Mouse (Mus musculus): ENCODE measurements at regions not wholly inside any gene's neighbourhood (a gene's known extent, or its start where the extent isn't known, plus 50 kb on each side); places are given as distances from the start of the nearest gene placed in this dataset.
A peak's percentile ranks its signal among the peaks of the same experiment; 100 is the strongest.

DNA sequence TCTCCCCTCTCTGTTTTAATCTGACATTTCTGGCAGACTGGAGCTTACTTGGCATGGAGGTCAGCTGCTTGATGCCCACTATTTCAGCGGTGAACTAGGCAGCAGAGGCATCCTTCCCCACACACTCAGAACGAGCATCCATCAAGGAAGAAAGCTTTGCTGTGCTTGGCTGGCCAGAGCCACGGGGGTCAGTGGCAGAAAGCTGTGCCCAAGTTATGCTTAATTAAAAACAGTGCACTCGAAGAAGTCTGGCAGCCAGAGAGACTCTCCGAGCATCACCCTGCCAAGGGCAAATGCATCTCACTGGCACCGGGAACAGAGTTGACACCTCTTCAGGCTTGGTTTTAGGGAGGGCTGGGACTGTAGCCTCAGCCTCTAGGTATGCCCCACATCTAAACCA, 168.3 kb downstream of the Gm45692 start:
- no peak for DNase-seq (ENCODE audit: low spot score)

DNA sequence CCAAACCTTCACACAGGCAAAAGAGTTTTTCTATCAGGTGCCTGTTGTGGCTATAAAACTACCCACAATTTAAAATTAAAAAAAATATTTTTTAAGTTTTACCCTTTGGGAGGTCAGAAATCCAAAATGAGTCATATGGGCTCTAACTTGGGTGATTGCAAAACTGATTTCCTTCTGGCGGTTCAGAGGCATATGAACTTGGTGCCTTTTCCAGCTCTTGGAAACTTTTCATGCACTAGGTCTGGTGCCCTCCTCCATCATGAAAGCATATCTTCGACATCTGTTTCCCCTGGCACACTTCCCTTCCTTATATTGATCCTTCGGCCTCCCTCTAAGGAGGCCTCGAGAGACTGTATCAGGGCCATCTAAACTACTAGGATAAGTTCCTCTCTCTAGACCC, 168.8 kb downstream of the Gm45692 start:
- no peak for DNase-seq (ENCODE audit: low spot score)

- DNase-seq (ENCODE audit: low spot score) = no peak
Measured at GRCm38 (mm10) chr8:26298066-26298804, 178.9 kb downstream of the Gm45692 start.

- DNase-seq (ENCODE audit: low spot score) = no peak
Measured at GRCm38 (mm10) chr8:26300246-26300645, 180.9 kb downstream of the Gm45692 start.

DNA sequence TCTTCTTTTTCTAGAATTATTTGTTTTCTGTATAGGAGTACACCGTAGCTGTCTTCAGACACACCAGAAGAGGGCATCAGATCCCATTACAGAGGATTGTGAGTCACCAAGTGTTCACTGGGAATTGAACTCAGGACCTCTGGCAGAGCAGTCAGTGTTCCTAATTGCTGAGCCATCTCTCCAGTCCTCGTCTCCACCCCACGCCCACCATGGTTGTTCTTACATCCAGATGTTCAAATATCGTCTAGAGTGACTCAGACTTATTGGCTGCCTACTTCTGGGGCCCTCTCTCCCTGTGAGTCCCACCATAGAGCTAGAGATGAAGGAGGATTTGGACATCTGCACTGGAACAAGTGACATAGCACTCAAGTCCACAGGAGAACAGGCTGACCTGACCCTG, 182.6 kb downstream of the Gm45692 start:
- peak; percentile 11 for DNase-seq (ENCODE audit: low spot score)

DNA sequence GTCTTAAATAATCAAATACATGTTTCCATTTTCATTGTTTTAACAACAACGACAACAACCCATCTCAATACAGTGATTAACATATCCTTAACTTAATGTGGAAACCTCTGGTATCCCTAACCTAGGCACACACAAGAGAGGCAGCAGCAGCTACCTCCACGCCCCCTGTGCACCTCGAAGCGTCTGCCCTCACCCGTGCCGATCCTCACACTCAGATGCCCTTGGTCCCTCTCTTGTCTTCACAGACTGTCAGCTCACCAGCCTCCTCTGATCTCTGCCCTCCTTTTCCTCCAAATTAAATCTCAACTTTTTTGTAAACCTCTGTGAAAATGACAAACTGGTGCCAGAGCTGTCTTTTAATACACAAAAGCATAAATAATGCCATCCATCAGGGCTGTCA, 185.2 kb downstream of the Gm45692 start:
- DNase-seq (ENCODE audit: low spot score) = no peak

GRCm38 (mm10) chr8:26305061-26305879, 185.9 kb downstream of the Gm45692 start:
- no peak for DNase-seq (ENCODE audit: low spot score)

DNA sequence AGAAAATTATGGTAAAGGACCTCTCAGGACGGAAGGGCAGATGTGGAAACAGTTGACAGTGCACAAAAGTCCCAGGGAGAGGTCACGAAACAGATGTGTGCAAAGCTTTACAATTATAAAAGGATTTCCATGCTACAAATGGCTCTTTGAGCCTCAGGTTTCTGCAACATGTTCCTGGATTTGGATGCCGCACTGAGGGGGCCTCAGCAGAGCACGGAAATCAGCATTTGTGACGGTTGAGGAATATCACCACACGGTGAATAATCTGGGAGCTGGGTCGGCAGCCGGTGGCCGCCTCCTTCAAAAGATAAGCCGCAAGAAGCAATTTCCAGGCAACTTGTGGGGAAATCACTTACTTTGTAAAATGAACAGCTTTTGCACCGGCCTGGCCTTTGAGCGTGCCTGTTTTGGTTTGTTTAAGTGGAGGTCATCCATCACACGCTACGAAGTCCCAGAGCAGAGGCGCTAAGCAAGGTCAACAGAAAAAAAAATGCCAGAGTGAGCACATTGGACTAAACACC, 188.8 kb downstream of the Gm45692 start:
- DNase-seq (ENCODE audit: low spot score) = no peak

- no peak for DNase-seq (ENCODE audit: low spot score)
Measured at GRCm38 (mm10) chr8:26309764-26310163, 190.4 kb downstream of the Gm45692 start.

GRCm38 (mm10) chr8:26323606-26324350, 204.4 kb downstream of the Gm45692 start:
- no peak for DNase-seq (ENCODE audit: low spot score)

- DNase-seq (ENCODE audit: low spot score) = no peak
Measured at GRCm38 (mm10) chr8:26324606-26325005, 205.3 kb downstream of the Gm45692 start.

DNA sequence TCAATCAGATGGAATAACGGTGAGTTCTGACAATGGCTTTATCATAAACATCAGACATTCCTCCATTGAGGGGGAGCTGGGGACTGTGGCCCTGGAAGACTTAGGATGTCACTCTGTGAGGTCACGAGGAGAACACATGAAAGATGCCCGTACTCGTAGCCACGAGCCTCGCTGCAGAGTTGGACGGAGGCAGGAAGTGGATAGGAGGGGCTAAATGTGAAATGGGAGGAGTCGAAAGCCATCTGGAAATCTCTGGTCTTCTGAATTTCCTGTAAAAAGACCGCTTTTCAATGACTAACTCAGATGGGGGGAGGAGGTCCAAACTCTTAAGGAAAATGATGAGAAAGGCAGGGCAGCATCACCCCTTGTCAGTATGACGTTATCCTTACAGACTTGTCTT, 210.5 kb downstream of the Gm45692 start:
- DNase-seq (ENCODE audit: low spot score) = no peak

DNA sequence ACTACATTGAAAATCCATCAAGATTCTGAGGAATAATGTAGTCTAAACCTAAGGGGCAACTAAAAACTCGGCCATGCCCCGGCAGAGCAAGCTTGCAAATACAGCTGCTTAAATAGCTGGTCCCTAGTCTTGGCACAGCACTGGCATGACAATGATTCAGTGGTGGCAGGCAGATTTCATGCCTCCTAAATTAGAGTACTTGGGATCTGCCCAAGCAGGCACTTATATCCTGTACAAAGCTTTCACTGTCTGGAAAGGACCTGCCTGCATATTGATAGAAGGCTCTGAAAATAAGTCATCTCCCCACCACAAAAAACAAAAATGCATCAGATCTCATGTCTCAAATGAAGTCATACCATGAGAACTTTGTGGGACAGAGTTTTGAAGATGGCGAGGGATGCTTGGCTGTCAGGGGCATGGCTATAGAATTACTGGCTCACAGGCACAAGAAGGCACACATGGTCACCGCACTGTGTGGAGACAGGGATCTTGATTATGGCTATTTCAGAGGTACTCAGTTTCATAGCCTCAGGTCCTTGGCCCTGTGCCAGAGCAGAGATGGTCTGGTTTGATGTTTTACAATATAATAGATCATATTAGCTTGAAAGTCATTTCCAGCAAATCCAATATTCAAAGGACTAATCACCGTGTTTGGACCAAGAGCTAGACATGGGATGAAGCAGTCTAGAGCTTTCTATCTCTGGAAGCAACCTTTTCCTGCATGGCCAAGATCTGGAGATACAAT, 217.7 kb downstream of the Gm45692 start:
- DNase-seq (ENCODE audit: low spot score) = peak; percentile 28

DNA sequence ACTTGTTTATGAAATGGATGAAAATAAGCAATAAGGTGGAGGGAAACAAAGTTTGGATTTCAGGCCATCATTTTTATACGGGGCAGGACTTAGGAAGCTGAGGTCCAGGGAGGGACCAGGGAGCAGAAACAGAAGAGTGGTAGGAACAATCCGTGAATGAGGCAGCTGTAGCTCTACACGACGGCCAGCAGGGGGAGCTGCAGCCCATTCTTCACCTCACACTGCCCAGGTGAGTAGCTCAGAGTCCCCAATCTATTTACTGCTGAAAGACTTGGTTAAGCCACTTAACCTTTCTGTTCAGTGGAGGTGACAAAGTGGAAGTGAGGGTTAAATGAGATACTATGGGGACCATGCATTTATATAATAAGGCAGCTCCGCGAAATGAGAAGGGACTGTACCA, 225.7 kb downstream of the Gm45692 start:
- DNase-seq (ENCODE audit: low spot score) = peak; percentile 48

GRCm38 (mm10) chr8:26349231-26349630, 229.9 kb downstream of the Gm45692 start:
- DNase-seq (ENCODE audit: low spot score) = no peak

DNA sequence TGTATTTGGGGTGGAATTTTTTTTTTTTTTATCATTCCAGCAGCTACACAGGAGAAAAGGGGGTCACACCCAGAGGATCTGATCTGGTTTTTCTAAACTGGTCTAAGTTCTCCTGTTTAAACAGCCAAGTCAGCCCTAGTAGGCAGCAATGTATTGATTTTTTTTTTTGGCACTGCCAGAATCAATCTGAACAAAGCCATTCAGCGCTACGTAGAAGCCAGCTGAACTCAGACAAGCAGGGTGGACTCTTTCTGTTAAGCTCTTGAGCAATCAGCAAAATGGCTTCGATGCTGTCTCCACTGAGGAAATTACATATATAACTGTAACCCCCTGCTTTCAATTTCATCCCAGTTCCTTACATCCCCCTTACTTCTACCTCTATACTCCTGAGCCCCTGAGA, 230.5 kb downstream of the Gm45692 start:
- no peak for DNase-seq (ENCODE audit: low spot score)

GRCm38 (mm10) chr8:26350616-26351015, 231.3 kb downstream of the Gm45692 start:
- DNase-seq (ENCODE audit: low spot score) = peak; percentile 33

DNA sequence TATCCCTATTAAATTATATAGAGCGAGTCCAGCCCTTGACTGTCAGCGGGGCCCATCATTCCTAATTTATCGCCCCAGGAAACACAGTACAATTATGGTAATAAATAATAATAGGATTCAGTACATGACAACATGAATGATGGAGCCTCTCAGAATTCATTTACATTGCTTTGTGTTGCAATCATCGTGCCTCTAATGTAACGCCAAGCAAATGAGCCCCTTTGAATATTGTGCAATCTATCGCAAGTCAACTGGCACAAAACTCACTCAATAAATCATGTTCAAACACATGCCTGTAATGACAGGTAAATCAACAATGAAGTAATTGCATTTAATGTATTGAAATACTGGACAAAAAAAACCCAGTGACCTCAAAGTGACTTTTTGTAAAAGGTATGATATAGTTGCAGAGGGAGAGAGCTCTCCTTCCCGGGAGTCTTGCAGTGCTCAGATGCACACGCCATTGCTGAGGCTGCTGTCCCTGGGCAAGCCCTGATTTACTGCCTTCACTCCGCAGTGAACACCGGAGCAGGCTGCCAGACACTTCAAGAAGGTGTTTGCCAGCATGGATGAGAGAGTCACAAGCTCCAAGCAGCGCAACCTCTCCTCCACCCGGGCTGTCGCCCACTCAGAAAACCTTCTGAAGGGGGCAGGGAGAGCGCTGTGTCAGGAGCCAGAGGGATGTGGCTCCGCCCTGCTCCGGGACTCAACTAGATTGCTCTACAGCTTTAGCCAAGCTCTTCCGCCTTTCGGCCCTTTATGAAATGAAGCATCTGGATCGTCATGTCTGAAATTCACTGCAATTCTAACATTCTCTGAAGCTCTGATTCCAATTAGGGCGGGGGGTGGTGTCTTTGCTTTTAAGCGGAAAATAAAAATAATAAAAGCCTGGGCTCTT, 232.6 kb downstream of the Gm45692 start:
- peak; percentile 55 for DNase-seq (ENCODE audit: low spot score)

- peak; percentile 92 for DNase-seq (ENCODE audit: low spot score)
Measured at GRCm38 (mm10) chr8:26352541-26353010, 233.2 kb downstream of the Gm45692 start.

DNA sequence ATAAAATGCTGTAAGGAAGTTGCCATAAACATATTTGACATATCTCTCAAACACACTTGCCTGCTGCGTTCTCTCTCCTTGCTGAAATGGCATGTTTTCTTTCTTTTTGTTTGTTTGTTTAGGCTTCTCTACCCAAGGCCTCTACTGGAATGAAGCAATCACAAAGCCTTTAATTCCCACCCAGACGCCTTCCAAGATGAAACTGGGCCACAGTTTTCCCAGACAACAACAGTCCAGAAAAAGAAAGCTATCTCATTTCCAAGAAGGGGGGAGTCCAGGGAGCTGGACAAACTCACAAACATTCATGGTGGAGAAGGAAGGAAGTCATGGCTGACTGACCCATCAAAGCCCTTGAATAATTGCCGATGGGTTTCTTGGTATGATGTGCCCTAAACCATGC, 234.1 kb downstream of the Gm45692 start:
- peak; percentile 74 for DNase-seq (ENCODE audit: low spot score)

Data from heart, adult 8-10 months (tissue).